Mouse (Mus musculus) G1E (cell line): ENCODE data around the gene Eif2b4.

ENCODE experiments used
- CTCF ChIP-seq: IDR thresholded peaks from 2 replicates; pipeline ENCODE4 v1.5.1; 2012; ENCODE audit warnings: low read depth, low read length, inconsistent platforms, mixed read lengths
- GATA1 ChIP-seq: IDR thresholded peaks from 2 replicates; pipeline ENCODE4 v1.6.1; 2012; ENCODE audit warnings: borderline replicate concordance, low read length, inconsistent platforms, mixed read lengths
- POLR2AphosphoS5 ChIP-seq: IDR thresholded peaks from 2 replicates; pipeline ENCODE4 v1.6.1; 2012; ENCODE audit warnings: low read depth, low read length, inconsistent platforms; ENCODE audit not compliant: insufficient replicate concordance

DNA sequence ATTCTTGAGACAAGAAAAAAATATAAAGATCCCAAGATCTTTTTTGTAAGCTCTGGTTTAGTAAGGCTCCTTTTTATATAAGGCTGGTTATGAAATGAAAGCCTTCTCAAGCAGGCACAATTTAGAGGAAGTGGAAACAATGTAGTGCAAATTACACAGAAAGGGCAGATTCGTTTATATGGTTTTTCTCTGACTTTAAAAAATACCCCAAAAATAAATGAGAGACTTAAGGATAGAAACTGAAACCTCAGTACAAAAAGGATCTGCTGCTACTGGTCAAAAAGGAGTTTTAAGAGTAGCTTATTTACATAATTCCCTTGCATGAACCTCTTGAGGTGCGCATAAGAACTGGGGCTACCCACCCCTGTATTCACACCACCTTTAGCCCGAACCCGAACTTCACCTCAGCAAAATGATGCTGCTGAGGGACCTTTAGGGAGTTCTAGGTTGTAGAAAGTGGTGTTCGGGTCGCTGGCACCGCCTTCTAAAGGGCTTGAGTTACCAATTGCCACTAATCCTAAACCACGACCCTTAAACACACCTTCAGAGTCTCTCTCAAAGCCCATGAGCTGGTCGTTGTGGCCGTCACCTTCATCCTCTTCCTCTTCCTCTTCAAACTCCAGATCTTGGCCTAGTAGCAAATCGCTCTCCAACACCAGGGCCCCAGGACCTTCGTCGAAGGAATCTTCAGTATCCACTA lies 8.0 kb upstream of the Eif2b4 start:
- TF ChIP-seq CTCF (no peak), POLR2AphosphoS5 (no peak), GATA1 (no peak)
